Mouse (Mus musculus) mesoderm, embryonic 11.5 days (tissue): ENCODE results near the gene Izumo1.

ENCODE experiments used
- DNase-seq: peaks from one replicate; pipeline ENCODE4 v3.0.0-alpha.2; 2012; ENCODE audit warnings: low read depth, low spot score

The Izumo1 gene

GRCm38 (mm10) chr7:45621443-45621842 is at the start of gene Izumo1:
Izumo1 (plus strand) TSS chr7:45621811.
- DNase-seq = no peak

- no peak for DNase-seq
Measured at GRCm38 (mm10) chr7:45571966-45572365, 49.6 kb upstream of the Izumo1 start.

DNA sequence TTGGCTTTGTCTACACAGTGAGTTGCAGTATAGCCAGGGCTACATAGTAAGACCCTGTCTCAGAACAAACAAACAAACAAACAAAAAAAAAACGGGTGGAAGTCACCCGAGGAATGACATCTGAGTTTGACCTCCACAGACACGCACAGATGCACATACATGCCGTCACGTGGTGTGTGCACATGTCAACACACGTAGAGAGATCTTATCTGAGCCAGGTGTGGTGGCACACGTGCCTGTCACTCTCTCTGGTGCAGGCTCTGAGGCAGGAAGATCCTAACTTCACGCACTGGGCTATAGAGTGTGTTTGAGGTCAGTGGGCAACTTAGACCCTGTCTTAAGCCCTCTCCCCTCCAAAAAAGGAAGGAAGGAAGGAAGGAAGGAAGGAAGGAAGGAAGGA is 47.7 kb upstream of the Izumo1 start:
- no peak for DNase-seq

DNA sequence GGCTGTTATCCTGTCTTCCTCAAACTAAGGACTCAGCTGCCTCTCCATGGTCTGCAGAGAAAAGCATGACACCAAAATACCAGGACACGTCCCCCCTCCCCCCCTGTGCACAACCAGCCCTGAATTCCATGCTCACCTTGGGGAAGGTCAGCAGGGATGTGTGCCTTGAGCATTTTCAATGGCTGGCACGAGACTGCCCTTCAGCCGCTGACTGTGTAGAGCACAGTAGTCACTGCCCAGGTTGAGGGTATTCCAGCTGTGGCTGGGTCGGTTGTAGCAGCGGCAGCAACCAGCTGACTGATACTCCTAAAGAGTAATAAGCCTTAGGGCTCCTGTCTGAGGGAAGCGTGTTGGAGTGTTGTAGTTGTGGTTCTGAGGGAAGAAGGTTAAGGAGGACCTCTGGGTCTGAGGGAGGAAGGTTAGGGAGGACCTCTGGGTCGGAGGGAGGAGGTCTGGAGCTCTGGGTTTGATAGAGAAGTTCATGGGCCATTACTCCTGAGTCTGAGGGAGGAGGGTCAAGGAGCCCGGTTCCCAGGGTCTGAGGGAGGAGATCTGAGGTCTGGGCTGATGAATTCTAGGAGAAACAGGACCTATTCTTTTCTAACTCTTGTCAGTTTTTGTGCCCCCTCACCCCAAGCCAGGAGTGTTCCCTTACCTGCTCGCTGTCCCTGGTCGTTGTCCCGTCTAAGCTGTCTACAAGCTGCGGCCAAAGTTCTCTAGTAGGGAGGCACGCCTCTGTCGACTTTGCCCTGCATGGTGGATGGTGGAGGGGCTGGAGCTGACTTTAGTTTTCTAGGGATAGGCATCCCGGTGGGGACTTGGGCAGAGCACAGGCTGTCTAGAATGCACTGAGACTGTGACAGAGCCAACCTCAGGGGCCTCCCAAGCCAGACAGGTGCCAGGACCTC is 46.9 kb upstream of the Izumo1 start:
- DNase-seq = no peak

DNA sequence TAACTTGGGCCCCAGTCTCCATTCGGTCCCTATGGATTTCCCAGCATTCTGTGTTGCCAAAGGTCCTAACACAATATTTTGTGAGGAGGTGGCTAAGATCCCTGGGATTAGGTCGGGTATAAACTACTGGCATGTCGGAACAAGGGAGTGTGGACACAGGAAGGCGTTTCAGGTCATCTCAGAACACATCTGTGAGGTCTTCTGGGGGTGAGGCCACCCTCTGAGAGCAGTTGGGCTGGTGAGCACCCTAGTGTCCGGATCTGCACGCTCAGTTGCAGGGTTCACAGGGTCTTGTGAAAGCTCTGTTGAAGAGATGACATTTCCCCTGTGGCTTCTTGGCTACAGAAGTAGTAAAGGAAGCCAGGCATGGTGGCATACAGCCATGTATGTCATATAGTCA is 35.7 kb upstream of the Izumo1 start:
- DNase-seq = no peak

DNA sequence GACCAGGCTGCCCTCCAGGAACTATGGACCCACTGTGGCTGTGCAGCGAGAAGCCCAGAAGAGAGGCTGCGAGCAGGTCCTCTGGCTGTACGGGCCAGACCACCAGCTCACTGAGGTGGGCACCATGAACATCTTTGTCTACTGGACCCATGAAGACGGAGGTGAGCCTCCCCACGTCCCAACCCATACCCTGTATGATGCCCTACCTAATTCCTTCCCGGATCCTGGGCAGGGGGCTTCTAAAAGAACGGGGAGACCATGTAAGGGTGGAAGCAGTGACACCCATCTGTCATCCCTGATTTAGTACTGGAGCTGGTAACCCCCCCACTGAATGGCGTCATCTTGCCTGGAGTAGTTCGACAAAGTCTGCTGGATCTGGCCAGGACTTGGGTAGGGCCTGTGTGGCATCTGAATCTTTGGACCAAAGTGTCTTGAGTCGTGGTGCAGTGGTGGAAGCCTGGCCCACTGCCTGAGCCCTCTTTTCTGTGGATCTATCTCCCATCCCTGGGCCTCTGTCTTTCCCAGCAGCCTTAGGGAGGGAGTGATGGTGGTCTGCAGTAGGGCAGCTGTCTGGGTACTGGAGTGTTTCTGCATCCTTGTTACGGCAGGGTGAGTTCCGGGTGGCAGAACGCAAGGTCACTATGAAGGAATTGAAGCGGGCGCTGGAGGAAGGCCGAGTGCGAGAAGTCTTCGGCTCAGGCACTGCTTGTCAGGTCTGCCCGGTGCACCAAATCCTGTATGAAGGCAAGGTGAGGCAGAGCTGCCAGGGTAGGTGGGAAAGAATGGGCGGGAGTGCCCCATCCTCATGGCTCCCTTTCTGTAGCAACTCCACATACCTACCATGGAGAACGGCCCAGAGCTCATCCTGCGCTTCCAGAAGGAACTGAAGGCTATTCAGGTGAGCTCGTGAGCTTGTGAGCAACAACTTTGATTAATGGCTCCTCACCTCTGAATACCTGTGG is 33.7 kb upstream of the Izumo1 start:
- DNase-seq = no peak

DNA sequence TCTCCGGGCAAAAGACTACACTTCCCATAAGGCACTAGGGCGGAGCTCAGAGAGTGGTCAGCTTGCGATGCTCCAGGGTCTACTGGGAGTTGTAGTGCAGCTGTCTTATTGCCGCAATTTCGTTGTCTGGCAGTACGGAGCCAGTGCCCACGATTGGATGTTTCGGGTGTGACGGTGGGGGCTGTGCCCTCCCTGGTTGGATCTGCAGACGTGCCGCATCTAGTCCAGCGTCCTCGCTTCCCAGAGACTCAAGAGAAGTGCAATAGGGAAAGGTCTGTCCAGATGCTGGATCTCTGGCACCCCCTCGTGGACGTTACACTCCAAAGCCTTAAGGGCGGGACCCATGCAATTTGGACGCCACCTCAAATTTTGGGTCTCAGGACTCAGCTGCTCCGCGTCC is 32.4 kb upstream of the Izumo1 start:
- peak; percentile 96 for DNase-seq

GRCm38 (mm10) chr7:45589898-45590297 is 31.7 kb upstream of the Izumo1 start:
- no peak for DNase-seq

DNA sequence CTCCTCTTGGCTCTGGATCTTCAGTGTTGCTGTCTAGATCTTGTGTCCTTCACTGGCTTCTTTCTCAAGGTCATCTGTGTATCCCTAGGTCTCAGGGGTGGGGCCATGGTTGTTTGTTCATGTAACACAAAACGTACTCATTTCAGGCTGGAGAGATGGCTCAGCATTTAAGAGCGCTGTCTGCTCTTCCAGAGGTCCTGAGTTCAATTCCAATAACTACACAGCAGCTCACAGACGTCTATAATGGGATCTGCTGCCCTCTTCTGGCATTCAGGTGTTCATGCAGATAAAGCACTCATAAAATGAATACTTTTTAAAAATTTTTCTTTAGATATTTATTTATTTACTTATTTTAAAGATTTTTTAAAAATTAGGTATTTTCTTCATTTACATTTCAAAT is 30.7 kb upstream of the Izumo1 start:
- no peak for DNase-seq

DNA sequence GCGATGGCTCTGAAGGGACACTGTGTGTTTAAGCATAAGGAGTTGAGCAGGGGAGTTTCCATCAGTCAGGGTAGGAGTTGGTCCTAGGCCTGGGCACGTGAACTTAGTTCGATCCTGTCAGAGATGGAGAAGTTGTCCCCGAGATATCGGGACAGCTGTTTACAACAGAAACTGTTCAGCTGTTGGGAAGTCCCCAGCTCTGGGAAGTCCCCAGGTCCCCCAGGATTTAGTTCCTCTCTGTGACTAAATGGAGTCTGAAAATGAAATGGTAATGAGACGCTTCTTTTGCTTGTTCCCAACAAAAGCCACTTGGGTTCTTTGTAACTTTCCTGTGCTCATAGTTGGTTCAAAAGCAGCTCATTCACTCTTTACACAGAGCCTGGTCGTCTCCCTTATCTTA is 29.7 kb upstream of the Izumo1 start:
- DNase-seq = no peak

GRCm38 (mm10) chr7:45593118-45593815 is 28.3 kb upstream of the Izumo1 start:
- DNase-seq = peak; percentile 79

DNA sequence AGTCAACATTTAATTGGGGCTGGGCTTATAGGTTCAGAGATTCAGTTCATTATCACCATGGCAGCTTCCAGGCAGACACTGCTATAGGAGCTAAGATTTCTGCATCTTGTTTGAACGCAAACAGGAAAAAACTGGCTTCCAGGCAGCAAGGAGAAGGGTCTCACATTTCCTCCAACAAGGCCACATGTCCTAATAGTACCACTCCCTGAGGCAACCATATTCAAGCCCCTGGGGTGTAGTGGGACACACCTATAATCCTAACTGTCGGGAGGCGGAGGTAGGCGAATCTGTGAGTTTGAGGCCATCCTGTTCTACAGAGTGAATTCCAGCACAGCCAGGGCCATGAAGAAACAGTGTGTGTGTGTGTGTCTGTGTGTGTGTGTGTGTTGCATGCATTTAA is 26.4 kb upstream of the Izumo1 start:
- no peak for DNase-seq

- DNase-seq = no peak
Measured at GRCm38 (mm10) chr7:45596107-45596506, 25.5 kb upstream of the Izumo1 start.

- DNase-seq = no peak
Measured at GRCm38 (mm10) chr7:45597013-45597412, 24.6 kb upstream of the Izumo1 start.

GRCm38 (mm10) chr7:45597527-45597926 is 24.1 kb upstream of the Izumo1 start:
- DNase-seq = no peak

- no peak for DNase-seq
Measured at GRCm38 (mm10) chr7:45598960-45599879, 22.4 kb upstream of the Izumo1 start.

- no peak for DNase-seq
Measured at GRCm38 (mm10) chr7:45605704-45606289, 15.8 kb upstream of the Izumo1 start.

DNA sequence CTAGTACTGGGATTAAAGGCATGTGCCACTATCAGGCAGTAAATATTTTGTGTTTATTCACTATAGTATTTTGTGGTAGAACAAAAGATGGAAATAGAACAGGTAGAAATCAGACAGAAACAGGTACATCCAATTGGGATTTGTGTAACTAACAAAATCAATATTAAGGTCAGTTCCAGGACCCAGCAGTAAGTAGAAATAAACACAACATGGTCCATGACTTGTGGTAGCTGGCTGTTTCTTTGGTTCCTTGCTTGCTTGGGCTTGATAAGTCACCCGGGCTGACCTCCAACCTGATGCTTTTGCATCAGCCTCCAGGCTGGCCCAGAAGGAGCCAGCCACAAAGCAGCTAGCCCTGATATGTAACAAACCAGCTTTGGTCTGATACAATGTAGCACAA is 12.1 kb upstream of the Izumo1 start:
- no peak for DNase-seq

DNA sequence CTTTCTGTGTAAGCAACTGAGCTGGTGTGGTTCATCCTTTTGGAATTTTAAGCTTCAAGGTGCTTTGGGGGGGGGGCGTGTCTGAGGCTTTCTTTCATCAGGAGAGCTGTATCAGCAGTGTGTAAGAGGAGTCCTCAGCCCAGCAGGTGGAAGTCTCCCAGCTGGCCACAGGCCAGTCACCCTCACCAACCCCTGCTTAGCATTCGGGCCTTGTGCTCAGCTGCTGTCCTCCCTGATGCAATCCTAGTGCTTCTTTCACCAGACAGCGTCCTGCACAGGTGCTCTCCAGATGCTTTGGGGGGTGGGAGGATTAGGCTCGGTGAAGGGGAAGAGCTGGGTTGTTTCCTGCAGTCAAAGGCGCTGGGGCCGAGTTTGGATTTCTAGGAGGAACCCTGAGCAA is 5.3 kb upstream of the Izumo1 start:
- DNase-seq = peak; percentile 61

GRCm38 (mm10) chr7:45617042-45617695 is 4.4 kb upstream of the Izumo1 start, which contains the start of gene Fut1:
Fut1 (plus strand) TSS chr7:45617289.
- peak; percentile 30 for DNase-seq
